Mouse (Mus musculus) left cerebral cortex, postnatal 10 days (tissue): Measurements from ENCODE around the gene Trrap. TPM values are rescaled to one million over a fixed set of nuclear protein-coding genes. Genes with fewer than 3 reads are reported as not detected.

Source experiments
- DNase-seq, 2 experiments: peaks; one replicate each; pipeline ENCODE4 v3.0.0; 2021 to 2022; ENCODE audit warnings: low spot score in 2 of 2, mixed read lengths in 1 of 2; ENCODE audit errors: extremely low spot score in 1 of 2
- intact Hi-C: fragments of 180-260 bp; cut with DNase I; formaldehyde crosslinking; loops from one replicate; pipeline ENCODE4 v1.15.1; 2025
- microRNA-seq: library from miRNA; unstranded; fragments of <30 nt; microRNA quantifications from one replicate; pipeline ENCODE4 v1.2.0, GENCODE M21; 2022
- total RNA-seq, 2 experiments: library from RNA; stranded (reverse); gene quantifications; 2 replicates each; pipeline ENCODE4 v1.2.3; 2021

Trrap gene
- total RNA-seq, 2 experiments from 2014 or later = 142 to 154 TPM

DNA sequence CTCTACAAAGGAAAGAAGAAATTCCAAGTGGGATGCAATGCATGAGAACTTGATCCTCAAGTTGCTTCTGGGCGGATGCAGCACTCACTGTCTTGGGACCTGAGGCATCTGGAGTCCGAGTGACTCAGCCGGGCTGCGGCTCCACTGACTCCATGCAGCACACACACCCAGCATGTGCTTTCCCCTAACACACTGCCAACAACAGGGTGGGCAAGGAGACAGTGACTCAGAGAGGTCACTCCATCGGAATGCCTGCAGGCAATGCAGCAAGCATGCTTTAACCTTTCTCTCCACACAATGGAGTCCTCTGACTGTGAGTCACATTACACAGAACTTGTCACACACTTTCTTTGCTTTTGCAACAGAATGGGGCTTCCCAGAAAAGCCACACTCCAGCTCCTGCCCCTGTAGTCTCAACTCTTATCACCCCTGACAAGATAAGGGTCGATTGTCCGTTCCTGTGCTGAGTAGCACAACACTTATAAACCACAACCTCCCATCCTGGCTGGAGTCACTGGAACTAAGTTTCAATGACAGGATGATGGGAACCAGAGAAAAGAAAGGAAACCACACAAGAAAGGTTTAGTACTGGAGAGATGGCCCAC is 131.0 kb downstream of the Trrap start:
- DNase-seq = no peak
- intact Hi-C loops = no loop called here

DNA sequence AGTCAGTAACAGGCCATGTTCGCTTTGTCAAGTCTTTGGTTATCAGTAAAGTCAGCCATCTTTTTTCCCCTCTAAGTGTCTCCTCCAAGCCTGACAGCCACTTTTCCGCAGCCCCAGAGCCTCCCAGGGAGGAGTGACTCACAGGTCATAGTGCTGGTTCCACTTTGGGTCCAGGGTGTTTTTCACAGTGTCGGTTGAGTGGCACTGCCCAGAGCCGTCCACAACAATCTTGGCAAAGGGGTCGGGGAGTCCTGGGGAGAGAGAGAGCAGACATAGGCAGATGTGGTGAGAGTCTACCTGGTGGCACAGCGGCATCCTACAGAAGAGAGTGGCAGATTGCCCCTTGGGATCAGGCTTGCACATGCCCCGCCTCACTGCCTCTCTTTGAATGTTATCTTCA is 133.5 kb downstream of the Trrap start:
- intact Hi-C loops = no loop called here
- DNase-seq = no peak

DNA sequence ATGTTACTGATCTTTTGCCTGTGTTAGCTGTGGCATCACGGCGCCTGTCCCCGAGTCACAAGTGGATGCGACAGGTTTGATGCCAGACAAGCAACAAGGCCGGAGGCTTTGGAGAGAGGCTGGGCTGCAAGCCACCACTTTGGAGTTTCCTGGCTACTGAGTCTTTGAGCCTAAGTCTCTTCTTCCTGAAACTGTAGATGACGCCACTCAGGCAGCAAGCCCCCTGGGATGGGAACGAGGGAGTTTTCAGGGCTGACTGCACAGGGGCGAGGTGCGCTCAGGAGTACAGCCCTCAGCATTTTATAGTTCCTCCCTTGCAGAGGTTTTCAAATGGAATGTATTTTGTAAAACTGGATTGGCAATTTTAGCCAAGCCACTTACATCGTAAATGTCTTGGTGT is 134.3 kb downstream of the Trrap start:
- DNase-seq = no peak
- intact Hi-C loops = no loop called here

DNA sequence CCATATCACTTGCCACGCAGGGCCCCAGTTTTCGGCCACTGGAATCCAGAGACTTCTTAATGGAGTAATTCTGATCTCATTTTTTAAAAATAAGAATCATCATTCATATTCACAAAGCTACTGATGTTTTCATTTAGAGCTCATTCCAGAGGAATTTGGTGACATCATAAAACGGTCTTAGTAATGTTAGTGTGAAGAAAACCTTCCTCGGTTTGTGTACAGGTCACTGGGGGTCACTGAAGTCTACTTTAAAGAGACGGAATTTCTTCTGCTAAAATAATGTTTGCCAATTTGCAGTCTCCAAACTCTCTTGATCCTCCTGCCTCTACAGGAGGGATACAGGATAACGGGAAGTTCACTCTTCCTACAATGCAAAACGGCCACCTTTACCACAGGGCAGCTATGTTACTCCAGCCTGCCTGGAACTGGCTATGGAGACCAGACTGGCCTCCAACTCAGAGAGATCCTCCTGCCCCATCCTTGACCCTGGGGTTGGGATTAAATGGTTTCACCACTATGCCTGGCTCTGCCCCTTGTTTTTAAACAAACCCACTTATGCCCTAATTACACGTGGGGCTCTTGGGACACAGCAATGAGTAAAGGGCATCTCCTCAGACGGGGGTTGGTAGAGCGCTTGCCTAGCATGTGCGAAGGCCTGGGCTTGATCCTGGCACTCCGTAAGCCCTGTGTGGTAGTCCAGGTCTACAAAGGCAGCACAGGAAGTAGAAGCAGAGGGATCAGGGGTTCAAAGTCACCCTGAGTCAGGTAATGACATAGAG is 137.0 kb downstream of the Trrap start:
- intact Hi-C loops = no loop called here
- DNase-seq = no peak

DNA sequence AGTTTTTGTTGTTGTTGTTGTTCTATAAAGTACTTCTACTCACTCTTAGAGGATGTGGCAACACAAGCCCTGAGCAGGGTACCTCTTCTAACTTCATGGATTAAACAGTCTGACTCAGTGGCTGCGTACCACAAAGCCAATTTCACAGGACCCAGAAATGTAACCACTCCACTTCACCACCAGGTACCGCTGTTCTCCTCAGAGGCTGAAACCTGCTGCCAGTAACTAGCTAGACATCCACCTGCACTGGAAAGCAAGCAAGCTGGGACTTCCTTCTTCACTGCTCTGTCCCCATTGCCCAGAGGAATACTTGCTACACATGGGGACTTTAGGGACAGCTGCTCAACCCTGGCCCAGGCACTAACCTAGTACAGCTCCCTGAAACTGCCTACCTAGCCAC is 140.1 kb downstream of the Trrap start:
- intact Hi-C loops = no loop called here
- no peak for DNase-seq

Small RNA genes within 50 kb of the gene (microRNA-seq; reads per million reads assigned to microRNA genes)
- 3.7 reads per million, percentile 9 among the genes with 10 or more reads in this experiment for gene Mir7039

Other genes starting within 250 kb of the Trrap start
- 10 to 100 TPM; 30.5 to 33.5 TPM for gene Nptx2, start 221.8 kb upstream of the Trrap start, total RNA-seq
- 100 to 1,000 TPM; 205 to 222 TPM for gene Tmem130, start 5.9 kb upstream of the Trrap start, total RNA-seq
- 10 to 100 TPM; 39.4 to 40.2 TPM for gene Smurf1, start 198.1 kb downstream of the Trrap start, total RNA-seq